Mouse (Mus musculus): Measurements from ENCODE around the gene Ocel1. TPM values are rescaled to one million over a fixed set of nuclear protein-coding genes. Genes with fewer than 3 reads are reported as not detected.

Gene Ocel1
- total and polyA plus RNA-seq, 3 experiments = 4.8 to 7.4 (median 7.1) TPM

DNA sequence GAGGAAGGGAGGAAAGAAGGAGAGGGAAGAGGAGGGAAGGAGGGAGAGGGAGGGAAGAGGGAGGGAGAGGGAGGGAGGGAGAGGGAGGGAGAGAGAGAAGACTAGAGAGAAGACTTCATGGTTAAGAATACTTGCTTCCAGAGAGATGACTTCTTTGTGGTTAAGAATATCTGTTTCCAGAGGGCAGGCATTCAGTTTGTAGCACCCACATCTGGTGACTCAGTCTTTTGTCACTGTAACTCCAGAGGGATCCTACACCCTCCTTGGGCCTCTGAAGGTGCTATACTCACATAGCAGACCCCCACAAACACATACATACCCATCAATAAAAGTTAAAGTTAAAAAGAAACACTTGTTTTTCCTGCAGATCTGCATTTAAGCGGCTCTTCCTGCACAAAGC lies 19.6 kb upstream of the Ocel1 start:
- Histone ChIP-seq H3K4me3 (replicated peaks in 1 of 3; ENCODE audit: low read depth in 2 of 3, low read length in 2 of 3, poor library complexity in 1 of 3) (no peak overlapping the region), H3K9ac (ENCODE audit: insufficient read depth, low read depth) (no peak overlapping the region), H3K4me2 (ENCODE audit: insufficient read depth, low read depth, poor library complexity, severe bottlenecking) (no peak overlapping the region), H3K79me2 (replicated peaks; ENCODE audit: control insufficient read depth, extremely low read depth, insufficient read depth, poor library complexity, severe bottlenecking) (no peaks in the 10 kb centered on the region), H3K9me3 (replicated peaks; ENCODE audit: low read length) (no peaks in the 10 kb centered on the region), H3K4me1 (ENCODE audit: control insufficient read depth in 1 of 2, insufficient read depth in 2 of 2) (no peaks in the 10 kb centered on the region), H3K27me3 (replicated peaks) (no peaks in the 10 kb centered on the region), H3K27ac (ENCODE audit: insufficient read depth, low read depth) (no peak overlapping the region), H3K36me3 (replicated peaks in 1 of 2; ENCODE audit: control insufficient read depth in 1 of 2, insufficient read depth in 1 of 2, low read length in 1 of 2) (peaks cover 88 to 99% of the 10 kb centered on the region in 2 experiments)
- TF ChIP-seq ZC3H11A (IDR thresholded peaks at IDR 0.05; ENCODE audit: low read depth, low read length) (no peak), TCF12 (IDR thresholded peaks at IDR 0.05; ENCODE audit: low read depth, low read length) (no peak), CTCF (conservative IDR thresholded peaks at IDR 0.05 in 1 of 2, IDR thresholded peaks at IDR 0.05 in 1 of 2; ENCODE audit: low read depth in 2 of 2, low read length in 2 of 2) (no peak), MEF2A (IDR thresholded peaks at IDR 0.05; ENCODE audit: borderline replicate concordance, low read depth, low read length) (no peak), ZKSCAN1 (IDR thresholded peaks at IDR 0.05; ENCODE audit: borderline replicate concordance, low read depth, low read length) (no peak), SMC3 (IDR thresholded peaks at IDR 0.05; ENCODE audit: low read depth, low read length) (no peak), TBP (conservative IDR thresholded peaks at IDR 0.05; ENCODE audit: low read depth, low read length) (no peak), NELFE (IDR thresholded peaks at IDR 0.05; ENCODE audit: low read depth, low read length) (no peak), E2F4 (IDR thresholded peaks at IDR 0.05; ENCODE audit: insufficient replicate concordance, low read depth, low read length) (no peak), MAX (IDR thresholded peaks at IDR 0.05; ENCODE audit: low read length) (no peak), POLR2A (IDR thresholded peaks at IDR 0.05; ENCODE audit: low read depth, low read length) (no peak), CHD2 (IDR thresholded peaks at IDR 0.05; ENCODE audit: low read length) (no peak), MXI1 (IDR thresholded peaks at IDR 0.05; ENCODE audit: low read depth, low read length) (no peak), MYC (IDR thresholded peaks at IDR 0.05; ENCODE audit: low read depth, low read length) (no peak), USF2 (conservative IDR thresholded peaks at IDR 0.05; ENCODE audit: low read depth, low read length) (no peak), HCFC1 (IDR thresholded peaks at IDR 0.05; ENCODE audit: low read depth, low read length) (no peak), RCOR1 (conservative IDR thresholded peaks at IDR 0.05; ENCODE audit: low read depth, low read length) (no peak), ZNF384 (IDR thresholded peaks at IDR 0.05; ENCODE audit: low read depth, low read length) (no peak)
- dilution Hi-C loops (cut with MboI; ENCODE audit: extremely low pct_ligation_motif_present, extremely low pct_unique_long_range_greater_than_20kb, low sequenced_read_pairs) = no loop called here
- no peak for DNase-seq (ENCODE audit: extremely low read depth)
- in situ Hi-C loops (cut with MboI; ENCODE audit: low pct_ligation_motif_present, low pct_unique_long_range_greater_than_20kb, low sequenced_read_pairs) = no loop called here

DNA sequence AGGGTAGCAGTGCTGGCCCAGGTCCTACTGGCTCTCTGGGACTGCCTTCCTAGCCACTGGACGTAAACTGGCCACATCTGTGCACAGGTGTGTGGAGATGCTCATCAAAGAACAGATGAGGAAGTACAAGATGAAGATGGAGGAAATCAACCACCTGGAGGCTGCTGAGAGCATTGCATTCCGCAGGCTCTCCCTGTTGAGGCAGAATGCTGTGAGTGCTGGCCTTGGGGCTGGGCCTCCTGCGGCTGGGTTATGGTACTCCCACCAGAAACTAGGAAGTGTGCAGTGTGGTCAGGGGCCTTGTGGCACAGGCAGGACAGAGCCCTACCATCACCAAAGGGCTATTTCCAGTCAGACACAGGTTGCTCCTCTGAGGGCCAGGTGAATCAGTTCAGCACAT lies 13.1 kb upstream of the Ocel1 start:
- Histone ChIP-seq H3K9ac (ENCODE audit: insufficient read depth, low read depth) (no peak overlapping the region), H3K79me2 (replicated peaks; ENCODE audit: control insufficient read depth, extremely low read depth, insufficient read depth, poor library complexity, severe bottlenecking) (no peaks in the 10 kb centered on the region), H3K9me3 (replicated peaks; ENCODE audit: low read length) (no peaks in the 10 kb centered on the region), H3K27ac (ENCODE audit: insufficient read depth, low read depth) (no peak overlapping the region), H3K4me2 (ENCODE audit: insufficient read depth, low read depth, poor library complexity, severe bottlenecking) (no peak overlapping the region), H3K36me3 (replicated peaks in 1 of 2; ENCODE audit: control insufficient read depth in 1 of 2, insufficient read depth in 1 of 2, low read length in 1 of 2) (peaks cover 68 to 87% of the 10 kb centered on the region in 2 experiments), H3K27me3 (replicated peaks) (no peaks in the 10 kb centered on the region), H3K4me1 (ENCODE audit: control insufficient read depth in 1 of 2, insufficient read depth in 2 of 2) (peaks cover 0 to 13% of the 10 kb centered on the region in 2 experiments; a peak in 1 of 4 replicates), H3K4me3 (replicated peaks in 1 of 3; ENCODE audit: low read depth in 2 of 3, low read length in 2 of 3, poor library complexity in 1 of 3) (no peak overlapping the region)
- TF ChIP-seq SMC3 (IDR thresholded peaks at IDR 0.05; ENCODE audit: low read depth, low read length) (peak; percentile 28), CTCF (conservative IDR thresholded peaks at IDR 0.05 in 1 of 2, IDR thresholded peaks at IDR 0.05 in 1 of 2; ENCODE audit: low read depth in 2 of 2, low read length in 2 of 2) (peak in 1 of 2 experiments; percentile 31; a peak in 2 of 4 replicates), PAX5 (IDR thresholded peaks at IDR 0.05; ENCODE audit: low read length) (no peak), MAFK (IDR thresholded peaks at IDR 0.05; ENCODE audit: insufficient replicate concordance, low read length) (no peak)
- in situ Hi-C loops (cut with MboI; ENCODE audit: low pct_ligation_motif_present, low pct_unique_long_range_greater_than_20kb, low sequenced_read_pairs) (no loop called here), dilution Hi-C loops (cut with MboI; ENCODE audit: extremely low pct_ligation_motif_present, extremely low pct_unique_long_range_greater_than_20kb, low sequenced_read_pairs) (no loop called here)
- no peak for DNase-seq (ENCODE audit: extremely low read depth)
